Mouse (Mus musculus): ENCODE data around the gene Fli1.

Gene Fli1

DNA sequence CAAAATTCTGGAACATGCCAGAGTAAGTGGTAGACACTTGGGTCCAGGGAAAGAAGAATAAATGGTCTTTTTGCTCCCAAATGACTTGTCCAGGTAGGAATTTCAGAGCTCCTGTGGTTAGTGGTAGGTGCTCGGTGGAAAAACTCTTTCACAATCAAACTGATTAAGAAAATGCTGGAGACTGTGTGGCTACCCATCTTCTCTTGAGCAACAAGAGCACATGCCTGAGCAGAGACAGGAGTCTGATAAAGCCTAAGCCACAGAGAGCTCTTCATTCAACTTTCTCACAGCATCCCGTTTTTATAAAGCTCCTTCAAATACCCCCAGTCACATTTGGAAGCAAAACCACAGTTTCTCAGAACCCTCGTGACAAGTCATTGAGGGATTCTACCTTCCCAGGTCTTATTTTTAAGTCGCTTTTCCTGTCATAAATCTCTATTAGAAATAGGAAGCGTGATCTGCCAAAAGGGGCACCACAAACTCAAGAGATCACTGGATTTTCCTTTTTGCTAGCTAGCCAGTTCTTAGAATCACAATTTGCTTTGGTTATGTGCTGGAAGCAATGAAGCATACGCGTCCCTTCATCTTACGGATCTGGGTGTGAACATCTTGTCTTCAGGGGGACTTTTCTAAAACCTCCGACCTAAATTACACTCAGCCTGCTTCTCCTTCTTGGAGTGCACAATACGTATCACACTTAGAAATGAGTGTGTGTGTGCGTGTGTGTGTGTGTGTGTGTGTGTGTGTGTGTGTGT is 40.2 kb downstream of the Fli1 start:
- no peak for DNase-seq (ENCODE audit: low spot score)

DNA sequence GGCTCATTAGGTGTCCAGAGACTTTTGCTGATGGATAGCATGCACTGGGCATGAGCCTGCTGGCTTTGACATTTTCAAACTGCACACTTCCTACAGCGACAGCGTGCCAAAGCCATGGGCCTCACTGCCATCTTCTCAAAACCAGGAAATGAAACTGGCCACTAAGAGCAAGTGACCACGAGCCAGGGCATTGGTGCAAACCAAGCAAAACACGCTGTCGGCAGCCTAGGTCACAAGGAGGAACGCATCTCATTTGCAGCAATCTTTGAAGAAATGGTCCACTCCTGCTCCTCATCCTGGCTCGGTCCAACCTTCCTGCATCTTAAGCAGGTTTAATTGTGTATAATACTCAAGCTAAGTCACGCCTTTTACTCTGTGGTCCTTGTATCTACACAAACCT is 41.8 kb downstream of the Fli1 start:
- DNase-seq (ENCODE audit: low spot score): no peak

DNA sequence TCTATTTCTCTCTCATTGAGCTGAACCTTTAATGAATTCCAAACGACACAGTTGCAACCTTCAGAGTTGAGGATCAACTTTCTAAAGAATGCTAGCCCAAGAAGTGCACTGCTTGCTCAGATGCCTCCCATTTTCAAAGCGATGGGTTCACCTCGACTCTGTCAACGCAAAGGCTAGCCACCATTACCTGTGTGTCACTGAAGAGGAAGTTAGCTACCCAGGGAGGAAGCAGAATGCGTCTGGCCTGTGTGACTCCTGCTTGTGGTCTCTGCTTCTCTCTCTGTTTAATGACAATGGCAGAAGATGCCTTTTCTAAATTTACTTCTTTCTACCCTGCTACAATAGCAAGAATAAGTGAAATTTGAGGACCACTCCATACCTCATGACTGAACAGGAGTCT is 42.6 kb downstream of the Fli1 start:
- DNase-seq (ENCODE audit: low spot score): no peak

DNA sequence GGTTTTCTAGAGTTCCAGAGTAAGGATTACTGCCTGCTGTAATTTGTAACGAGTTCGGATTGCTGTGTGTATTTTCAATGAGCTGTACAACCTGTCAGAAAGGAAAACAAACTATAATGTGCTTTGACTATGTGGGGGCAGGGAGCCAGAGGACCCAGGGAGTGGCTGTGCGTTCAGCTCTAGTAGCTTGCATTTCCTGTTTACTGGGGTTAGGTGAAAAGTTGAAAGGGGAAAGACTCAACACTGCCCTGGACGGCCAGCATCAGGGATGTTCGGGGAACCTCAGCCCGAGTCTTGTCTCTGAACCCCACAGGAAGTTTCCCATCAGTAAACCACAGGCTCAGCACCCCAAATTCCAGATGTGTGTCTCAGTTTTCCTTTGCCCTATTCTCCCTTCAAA is 43.2 kb downstream of the Fli1 start:
- no peak for DNase-seq (ENCODE audit: low spot score)

DNA sequence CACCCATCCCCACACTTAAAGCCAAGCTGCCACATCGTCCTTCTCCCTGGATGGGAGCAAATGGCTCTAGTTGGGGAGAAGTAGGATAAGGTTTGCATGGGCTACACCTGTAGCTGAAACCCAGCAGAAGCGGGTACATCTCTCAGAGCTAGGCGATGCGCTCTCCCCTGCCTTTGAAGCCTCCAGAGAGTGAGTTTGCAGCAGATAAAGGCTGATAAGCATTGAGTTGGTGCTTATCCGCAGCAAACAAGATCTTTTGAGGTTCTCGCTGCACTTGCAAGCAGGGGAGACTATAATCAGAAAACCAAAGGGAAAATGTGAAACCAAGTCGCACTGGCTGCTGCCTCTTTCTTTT is 47.0 kb downstream of the Fli1 start:
- DNase-seq (ENCODE audit: low spot score): no peak

DNA sequence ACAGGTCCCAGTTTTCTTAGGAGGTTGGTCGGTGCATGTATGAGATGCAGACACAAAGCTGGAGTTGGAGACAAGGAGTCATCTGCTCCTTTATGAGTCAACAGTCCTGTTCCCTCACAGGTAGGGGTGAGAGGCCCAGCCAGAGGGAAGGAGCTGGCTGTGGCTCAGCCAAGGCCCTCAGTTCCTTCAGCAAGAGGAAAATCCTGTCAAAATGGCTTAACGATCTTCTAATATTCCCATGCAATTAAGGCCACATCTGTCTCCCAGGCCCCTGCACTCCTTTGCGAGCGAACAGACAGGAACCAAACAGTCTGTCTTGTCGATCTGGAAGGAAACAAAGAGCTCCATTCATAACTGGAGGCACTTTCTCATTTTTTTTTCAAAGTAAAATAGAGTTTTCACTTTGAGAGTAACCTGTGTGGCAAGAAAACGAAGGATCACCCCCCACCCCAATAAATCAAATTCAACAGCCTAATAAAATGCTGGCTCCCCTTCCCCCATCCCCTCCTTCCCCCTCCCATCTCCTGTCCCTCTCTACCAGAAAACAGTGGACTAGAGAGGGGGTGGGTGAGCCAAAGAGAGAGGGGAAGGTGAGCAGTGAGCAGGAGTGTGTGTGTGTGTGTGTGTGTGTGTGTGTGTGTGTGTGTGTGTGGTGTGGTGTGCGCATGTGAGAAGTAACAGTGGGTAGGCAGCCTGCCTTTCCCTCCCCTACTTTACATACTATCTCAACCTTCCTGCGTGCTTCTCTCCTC is 47.6 kb downstream of the Fli1 start:
- DNase-seq (ENCODE audit: low spot score): no peak

DNA sequence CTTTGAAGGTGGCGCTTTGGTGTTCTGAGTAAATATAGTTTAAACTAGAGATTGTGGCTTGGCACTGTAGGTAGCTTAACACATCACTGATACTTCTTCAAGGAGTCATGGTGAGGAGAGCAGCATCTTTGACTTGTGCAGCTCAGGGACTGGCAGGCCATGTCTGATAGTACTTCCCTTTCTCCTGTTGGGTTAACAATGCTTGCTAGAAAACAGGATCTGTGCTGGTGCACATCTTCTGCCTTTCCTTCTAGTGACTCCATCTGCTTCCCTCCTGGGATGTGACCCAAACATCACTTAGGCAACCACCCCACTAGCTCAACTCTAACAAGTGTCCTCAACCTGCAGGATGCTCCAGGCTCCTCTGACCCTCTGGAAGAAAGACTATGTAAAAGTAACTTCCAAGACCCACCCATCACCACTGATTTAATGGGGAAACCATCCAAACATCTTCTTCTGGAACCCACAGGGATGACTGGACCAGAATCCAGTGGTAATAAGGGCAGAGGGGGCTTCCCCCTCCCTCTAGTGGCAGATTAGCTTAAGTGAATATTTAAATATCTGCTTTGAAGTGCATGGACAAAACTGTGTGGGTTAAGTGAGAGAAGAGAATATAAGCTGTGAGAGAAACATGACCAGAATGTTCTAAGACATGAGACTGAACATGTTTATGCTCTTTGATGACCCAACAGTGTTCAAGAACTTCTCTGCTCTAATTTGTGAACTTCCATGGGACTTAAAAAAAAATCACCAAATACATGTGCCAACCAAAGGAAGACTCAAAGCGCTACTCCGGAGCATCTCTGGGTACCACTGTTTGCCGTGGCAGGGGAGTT is 48.9 kb downstream of the Fli1 start:
- DNase-seq (ENCODE audit: low spot score): no peak

DNA sequence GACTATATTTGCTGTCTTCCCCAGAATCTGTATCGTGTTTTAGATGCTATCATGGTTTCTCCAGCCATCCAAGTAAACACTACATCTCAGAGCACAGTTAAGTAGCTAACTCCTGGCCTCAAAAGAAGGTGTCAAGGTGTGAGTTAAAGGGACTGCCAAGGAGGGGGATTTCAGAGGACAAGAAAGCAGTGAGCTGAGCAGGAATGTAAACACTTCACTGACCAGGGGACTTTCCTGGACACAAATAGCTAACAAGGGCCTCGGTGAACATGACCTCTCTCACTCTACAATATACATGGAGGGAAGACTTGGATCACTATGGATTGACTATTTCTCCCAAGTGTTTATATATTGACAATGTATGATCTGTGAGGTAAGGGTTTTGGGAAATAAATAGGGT is 49.9 kb downstream of the Fli1 start:
- no peak for DNase-seq (ENCODE audit: low spot score)

DNA sequence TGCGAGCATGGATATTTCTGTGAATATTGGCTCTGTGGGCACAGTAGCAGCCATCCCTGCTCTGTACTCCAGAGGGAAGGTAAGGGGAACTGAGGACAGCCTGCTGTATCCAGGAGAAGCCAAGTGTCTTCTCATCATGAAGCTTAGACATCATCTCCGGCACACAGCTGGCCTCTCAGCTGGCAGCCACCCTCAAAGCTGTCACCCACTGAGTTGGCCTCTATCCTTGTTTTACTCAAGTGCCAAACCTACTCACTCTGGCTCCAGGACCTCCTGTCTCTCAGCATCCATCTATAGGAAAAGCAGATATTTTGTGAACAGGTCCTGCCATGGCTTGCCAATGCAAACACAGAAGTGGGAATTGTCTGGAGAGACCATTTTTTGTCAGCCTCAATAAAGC is 51.2 kb downstream of the Fli1 start:
- no peak for DNase-seq (ENCODE audit: low spot score)

DNA sequence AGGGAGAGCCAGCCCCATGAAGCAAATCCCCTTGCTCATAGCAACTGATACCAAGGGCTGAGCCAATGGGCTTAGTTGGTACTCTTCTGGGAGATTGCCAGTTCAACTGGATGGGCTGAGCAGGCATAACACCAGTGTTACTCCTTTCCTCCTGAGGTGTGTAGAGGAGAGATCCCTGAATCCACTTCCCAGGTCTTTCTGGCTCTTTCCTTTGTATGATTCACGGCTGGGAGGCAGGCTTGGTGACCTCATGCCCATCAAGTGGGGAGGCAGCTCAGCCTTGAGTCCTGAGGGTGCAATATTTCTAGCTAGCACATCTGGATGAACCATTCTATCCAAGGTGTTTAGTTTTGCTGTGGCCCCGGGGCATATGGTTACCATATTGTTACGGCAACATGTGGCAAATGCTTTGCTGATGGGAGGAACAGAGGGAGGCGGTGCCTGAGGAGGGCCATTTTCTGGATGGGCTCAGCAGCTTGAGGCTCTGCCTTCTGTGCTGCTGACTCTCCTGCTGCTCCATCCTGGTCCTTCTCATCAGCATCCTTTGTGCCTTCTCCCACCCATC is 52.8 kb downstream of the Fli1 start:
- DNase-seq (ENCODE audit: low spot score): no peak

DNA sequence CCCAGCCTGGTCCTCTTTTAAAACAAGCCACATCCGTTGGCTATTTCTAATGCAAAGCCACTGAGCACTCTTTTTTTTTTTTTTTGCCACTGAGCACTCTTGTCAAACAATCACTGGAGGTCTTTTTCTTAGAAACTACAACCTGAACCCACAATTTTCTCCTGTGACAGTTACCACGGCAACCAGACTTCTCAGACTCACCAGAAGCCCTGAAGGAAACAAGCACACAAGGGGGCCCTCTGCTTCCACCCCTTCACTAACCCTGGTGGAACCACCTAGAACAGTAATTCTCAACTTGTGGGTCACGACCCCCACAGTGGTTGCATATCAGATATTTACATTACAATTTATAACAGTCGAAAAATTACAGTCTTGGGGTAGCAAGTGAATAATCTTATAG is 53.3 kb downstream of the Fli1 start:
- DNase-seq (ENCODE audit: low spot score): no peak

DNA sequence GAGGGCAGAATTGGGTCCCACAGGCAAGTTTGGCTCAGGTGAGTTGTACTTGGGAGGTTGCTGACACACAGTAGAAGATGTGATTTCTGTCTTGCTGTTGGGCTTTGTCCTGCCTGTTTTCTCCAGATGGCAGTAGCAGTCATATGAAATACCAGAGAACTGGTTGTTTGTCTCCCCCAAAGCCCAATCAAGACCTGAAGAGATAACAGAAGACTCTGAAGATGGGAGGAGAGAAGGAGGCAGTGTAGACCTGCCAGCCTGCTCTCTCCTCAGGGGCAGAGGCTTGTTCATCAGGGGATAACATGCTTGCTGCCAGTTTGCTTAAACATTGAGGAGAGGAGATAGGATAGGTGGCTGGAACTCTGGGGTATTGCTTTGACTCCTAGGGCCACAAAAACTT is 54.0 kb downstream of the Fli1 start:
- no peak for DNase-seq (ENCODE audit: low spot score)

DNA sequence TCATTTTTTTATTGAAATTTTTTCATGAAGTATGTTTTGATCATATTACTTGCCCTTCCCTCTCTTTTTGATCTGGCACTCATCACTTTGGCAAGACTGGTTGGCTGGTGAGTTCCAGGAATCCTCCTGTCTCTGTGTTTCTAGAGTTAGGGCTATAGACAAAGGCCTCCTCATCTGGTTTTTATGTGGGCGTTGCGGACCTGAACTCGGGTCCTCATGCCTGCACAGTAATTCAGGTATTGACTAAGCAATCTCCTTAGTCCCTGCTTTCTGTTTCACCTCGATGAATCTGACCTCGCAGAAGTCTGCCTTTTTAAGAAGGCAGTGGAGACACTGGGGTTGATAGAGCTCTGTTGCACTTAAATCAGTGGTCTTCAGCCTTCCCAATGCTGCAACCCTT is 54.8 kb downstream of the Fli1 start:
- no peak for DNase-seq (ENCODE audit: low spot score)

DNA sequence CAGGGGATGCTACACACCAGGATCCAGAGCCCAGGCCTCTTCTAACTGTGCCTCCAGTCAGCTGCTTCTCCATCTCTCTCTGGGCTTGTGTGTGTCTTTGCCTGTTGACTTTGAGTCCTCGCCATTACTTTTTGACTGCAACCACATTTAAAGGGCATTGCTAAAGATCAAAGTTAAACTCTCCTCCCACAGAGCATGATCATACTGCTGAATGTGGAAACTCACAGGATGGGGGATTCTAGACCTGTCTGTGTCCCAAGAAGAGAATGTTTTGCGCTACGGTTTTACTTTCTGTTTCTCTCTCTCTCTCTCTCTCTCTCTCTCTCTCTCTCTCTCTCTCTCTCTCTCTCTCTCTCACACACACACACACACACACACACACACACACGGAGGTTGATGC is 55.3 kb downstream of the Fli1 start:
- DNase-seq (ENCODE audit: low spot score): no peak

DNA sequence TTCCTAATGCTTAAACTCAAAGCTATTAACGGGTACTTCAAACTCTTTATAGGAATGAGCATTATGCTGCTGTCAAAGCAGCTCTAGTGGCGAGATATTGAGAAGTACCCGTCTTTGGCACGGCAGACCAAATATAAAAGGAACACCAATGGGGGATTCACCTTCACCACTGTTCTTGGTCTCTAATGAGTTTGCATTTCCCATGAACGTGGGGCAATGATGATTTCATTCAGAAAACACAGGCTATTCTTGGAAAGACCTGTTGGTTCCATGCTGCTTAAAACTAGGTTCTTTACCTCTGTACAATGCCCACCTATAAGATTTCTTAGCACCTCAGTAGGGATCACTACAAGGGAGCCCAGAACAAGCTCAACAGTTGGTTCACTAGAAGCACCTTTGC is 62.2 kb downstream of the Fli1 start:
- DNase-seq (ENCODE audit: low spot score): no peak

DNA sequence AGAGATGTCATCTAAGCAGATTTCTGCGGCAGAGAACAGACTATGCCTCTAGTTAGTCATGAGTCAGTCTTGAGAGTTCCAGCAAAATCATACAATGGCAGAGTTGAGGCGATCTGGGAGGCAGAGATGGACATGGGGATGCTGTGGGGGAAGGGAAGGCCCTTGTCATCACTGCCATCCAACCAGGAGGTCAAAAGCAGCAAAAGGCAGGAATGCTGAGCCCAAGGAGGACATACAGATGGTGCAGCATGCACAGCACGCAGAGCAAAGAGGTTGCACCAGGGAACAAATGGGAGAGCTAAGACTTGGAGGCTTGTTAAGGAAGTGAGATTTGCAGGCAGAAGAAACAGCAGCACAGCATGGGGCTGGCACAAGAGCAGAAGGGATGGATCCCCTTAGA is 63.9 kb downstream of the Fli1 start:
- DNase-seq (ENCODE audit: low spot score): no peak

DNA sequence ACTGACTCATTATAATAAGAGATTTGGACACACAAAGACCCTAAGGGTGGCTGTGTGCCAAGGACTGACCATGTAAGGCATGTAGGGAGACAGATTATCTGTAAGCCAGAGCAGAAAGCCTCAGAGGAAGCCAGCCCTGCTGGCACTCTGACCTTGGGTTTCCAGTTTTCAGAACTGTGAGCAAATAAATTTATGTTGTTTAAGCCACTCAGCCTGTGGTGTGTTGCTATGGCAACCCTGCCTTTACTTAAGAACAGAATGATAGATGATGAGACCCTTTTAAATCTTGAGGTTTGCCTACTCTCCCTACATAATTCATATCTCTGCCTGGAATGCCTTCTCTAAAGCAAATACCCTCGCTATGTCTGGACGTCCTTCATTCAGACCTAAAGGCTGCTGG is 64.6 kb downstream of the Fli1 start:
- no peak for DNase-seq (ENCODE audit: low spot score)

DNA sequence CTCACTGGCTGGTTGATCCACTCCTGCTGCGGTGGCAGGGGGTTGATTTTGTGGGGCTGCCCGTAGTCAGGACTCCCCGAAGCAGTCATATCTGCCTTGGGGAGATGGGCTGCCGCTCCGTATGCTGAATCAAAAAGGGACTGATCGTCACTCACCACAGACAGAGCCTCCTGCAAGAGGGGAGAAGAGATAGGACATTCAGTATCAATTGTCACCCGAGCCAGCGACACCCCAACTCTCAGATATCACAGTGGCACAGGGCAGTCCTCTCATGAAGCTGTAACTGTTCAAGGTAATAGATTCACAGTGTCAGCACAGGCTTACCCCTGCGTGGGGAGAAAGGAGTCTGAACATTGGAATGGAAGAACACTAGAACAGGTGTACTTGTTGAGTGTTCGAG is 66.1 kb downstream of the Fli1 start:
- no peak for DNase-seq (ENCODE audit: low spot score)

DNA sequence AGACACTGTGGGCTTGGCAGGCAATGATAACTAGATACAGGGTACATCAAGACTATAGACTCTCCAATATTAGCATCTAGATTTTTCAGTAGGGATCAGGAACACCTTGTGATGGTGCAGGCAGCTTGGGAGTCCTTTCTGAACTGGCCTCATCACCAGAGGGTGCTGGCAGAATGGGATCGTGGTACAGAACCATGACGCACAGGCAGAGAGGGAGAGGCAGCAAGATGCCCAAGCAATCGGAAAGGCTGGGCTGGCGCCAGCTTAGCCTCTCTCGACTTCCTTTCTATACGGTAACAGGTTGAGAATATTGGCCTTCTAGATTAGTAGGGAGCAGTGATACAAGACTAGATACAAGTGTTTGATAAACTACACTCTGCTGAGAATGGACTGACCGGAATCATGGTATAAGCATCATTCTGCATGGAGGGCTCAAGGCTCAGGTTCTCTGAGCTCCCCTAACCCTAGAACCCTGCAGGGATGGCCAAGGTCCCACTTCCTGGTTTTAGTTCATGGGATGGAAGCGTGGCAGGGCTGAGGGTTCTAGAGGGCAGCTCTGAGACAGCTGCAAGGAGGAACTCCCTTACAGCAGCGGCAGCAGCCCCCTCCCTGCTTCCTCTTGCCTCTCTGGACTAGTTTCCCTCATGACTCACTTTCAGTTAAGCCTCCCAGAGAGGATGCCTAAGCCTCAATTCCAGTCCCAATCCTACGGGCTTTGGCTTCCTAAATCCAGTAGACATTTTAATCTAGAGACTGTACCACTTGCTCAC is 67.9 kb downstream of the Fli1 start:
- no peak for DNase-seq (ENCODE audit: low spot score)

DNA sequence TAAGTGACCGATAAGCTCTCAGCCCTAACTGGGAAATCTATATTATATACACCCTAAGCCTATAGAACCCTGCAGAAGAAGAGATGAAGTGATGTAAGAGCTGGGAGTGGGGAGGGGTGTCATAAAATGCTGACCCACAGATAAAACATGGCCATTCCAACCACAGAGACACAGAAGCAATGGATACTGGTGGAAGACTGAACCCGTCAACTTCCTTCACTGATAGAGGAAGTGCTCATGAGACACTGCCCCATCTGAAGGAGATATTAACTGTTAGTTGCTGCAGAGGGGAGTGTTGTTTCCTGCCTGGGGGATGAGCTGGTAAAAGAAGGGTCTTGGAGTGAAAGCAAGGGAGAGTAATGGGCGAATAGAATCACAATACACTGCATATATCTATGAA is 70.3 kb downstream of the Fli1 start:
- DNase-seq (ENCODE audit: low spot score): no peak

DNA sequence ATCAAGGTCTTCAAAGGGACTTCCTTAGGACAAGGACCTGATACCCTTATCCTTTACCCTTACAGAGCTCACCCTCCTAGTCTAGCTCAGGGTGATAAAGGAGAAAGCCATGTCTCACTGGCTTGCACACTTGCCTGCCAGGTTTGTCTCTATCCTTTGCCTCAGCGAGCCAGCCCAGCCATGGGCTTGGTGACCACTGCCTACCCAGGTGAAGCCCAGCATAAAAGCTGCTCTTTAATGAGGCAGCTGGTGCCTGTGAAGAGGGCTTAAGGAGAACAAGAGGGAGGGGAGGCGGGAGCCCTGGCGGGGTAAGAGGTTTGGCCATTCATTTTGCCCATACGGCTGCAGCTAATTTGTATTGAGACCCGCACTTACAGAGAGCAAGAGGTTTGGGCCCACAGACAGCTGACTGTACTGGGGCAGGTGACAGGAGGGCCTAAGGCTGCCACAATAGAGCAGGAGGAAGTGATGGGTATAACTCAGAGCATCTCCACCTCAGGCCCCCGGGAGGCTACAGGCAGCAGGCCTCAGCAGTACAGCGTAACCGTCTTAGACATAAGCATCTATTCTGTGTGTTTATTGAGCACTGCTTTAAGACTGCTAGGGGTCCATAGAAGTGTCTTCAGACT is 73.4 kb downstream of the Fli1 start:
- DNase-seq (ENCODE audit: low spot score): no peak

DNA sequence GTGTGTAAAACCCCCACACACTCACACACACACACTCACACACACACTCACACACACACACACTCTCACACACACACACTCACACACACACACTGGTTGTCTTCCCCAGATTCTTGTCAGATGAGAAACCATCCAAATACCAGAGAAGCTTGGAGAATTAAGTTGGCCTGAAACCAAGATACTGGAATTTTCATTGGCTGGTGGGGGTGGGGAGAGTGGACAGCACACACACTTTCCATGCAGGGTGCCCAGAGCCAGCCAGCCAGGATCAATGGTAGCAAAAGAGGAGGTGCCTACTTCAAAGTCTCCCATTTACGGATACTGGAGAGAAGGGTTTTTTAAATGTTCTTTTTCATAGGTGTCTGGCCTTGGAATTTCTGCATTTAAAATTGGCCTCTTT is 74.3 kb downstream of the Fli1 start:
- DNase-seq (ENCODE audit: low spot score): no peak

Data from urinary bladder, postnatal 14 days (tissue).